Mouse (Mus musculus): ENCODE measurements around the gene Adig. TPM values are rescaled to one million over a fixed set of nuclear protein-coding genes. Genes with fewer than 3 reads are reported as not detected.

Gene Adig
- not detected for polyA plus RNA-seq (2014; fragmentation: Illumina TruSeq; extraction: RNeasy Lipid Tissue Mini Kit (QIAGEN cat#74804); ENCODE audit: low read depth, low replicate concordance)

GRCm38 (mm10) chr2:158501836-158502812 lies at the start of gene Adig:
Gene Adig, plus strand, starts transcription at chr2:158502612.

GRCm38 (mm10) chr2:158512528-158512927 lies 10.1 kb downstream of the Adig start, which contains the start of gene Arhgap40:
Gene Arhgap40, plus strand, starts transcription at chr2:158512796.

Other genes with a start within 250 kb of the Adig start
- gene Bpi, start 244.5 kb upstream of the Adig start, polyA plus RNA-seq (2014; fragmentation: Illumina TruSeq; extraction: RNeasy Lipid Tissue Mini Kit (QIAGEN cat#74804); ENCODE audit: low read depth, low replicate concordance): not detected
- gene Lbp, start 196.1 kb upstream of the Adig start, polyA plus RNA-seq (2014; fragmentation: Illumina TruSeq; extraction: RNeasy Lipid Tissue Mini Kit (QIAGEN cat#74804); ENCODE audit: low read depth, low replicate concordance): 3.1 TPM
- 31.2 TPM for gene Snhg11, start 127.0 kb upstream of the Adig start, polyA plus RNA-seq (2014; fragmentation: Illumina TruSeq; extraction: RNeasy Lipid Tissue Mini Kit (QIAGEN cat#74804); ENCODE audit: low read depth, low replicate concordance)
- gene Ralgapb, start 92.8 kb upstream of the Adig start, polyA plus RNA-seq (2014; fragmentation: Illumina TruSeq; extraction: RNeasy Lipid Tissue Mini Kit (QIAGEN cat#74804); ENCODE audit: low read depth, low replicate concordance): 51.3 TPM
- not detected for gene Arhgap40, start 10.2 kb downstream of the Adig start, polyA plus RNA-seq (2014; fragmentation: Illumina TruSeq; extraction: RNeasy Lipid Tissue Mini Kit (QIAGEN cat#74804); ENCODE audit: low read depth, low replicate concordance)
- not detected for gene Slc32a1, start 108.2 kb downstream of the Adig start, polyA plus RNA-seq (2014; fragmentation: Illumina TruSeq; extraction: RNeasy Lipid Tissue Mini Kit (QIAGEN cat#74804); ENCODE audit: low read depth, low replicate concordance)
- not detected for gene Actr5, start 122.3 kb downstream of the Adig start, polyA plus RNA-seq (2014; fragmentation: Illumina TruSeq; extraction: RNeasy Lipid Tissue Mini Kit (QIAGEN cat#74804); ENCODE audit: low read depth, low replicate concordance)
- gene Ppp1r16b, start 162.8 kb downstream of the Adig start, polyA plus RNA-seq (2014; fragmentation: Illumina TruSeq; extraction: RNeasy Lipid Tissue Mini Kit (QIAGEN cat#74804); ENCODE audit: low read depth, low replicate concordance): 12.1 TPM

Data from kidney, adult 10 weeks (tissue).